Comparison of ENCODE assay signal across 19 mouse cellular contexts in the genomic region with DNA sequence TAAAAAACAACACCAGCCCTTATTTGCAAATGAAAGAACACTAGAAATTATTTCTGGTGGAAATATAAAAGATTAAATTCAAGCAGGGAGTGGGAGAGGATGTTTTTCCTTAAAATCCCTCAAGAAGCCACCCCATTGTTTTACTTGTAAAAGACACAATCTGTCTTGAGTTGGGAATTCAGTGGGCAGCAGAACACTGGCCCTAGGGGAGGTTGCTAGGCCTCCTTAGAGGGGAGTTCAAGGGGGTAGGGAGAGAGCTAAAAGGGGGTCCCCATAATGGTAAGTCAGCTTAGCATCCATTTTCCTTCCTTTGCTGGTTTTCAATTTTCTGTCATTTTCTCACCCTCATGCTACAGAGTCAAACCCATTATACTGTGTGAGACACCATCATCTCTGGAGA. TPM values are rescaled to one million over a fixed set of nuclear protein-coding genes. Genes with fewer than 3 reads are reported as not detected.
A peak's percentile ranks its signal among the peaks of the same experiment; 100 is the strongest.
DNase-seq lines count a peak whose midpoint lies in the region; ATAC-seq lines count a peak whose summit lies in the region.
"Had no signal": no experiment of that assay in that cellular context is flagged by ENCODE, and none has a peak within 500 bp of the region (broad histone marks: within the 10 kb centered on the region; RNA-seq: fewer than 3 reads in every experiment).

No protein-coding gene starts in this region.

- no peaks in the 10 kb centered on the region for H3K27me3 ChIP-seq in embryonic facial prominence, embryonic 14.5 days (replicated peaks; ENCODE audit: control insufficient read depth, insufficient read depth, low read length)
- H3K27me3 ChIP-seq in forebrain, embryonic 14.5 days (replicated peaks; ENCODE audit: control insufficient read depth, insufficient read depth, low read length) = no peaks in the 10 kb centered on the region
- no peaks in the 10 kb centered on the region for H3K27me3 ChIP-seq in hindbrain, embryonic 16.5 days (replicated peaks; ENCODE audit: control insufficient read depth, insufficient read depth, low read length)
- no peaks in the 10 kb centered on the region for H3K27me3 ChIP-seq in midbrain, embryonic 14.5 days (ENCODE audit: control insufficient read depth, insufficient read depth, low read length)
- no peaks in the 10 kb centered on the region for H3K27me3 ChIP-seq in kidney, embryonic 14.5 days (ENCODE audit: control insufficient read depth, insufficient read depth, low read length)

- H3K27ac ChIP-seq in embryonic facial prominence, embryonic 14.5 days (replicated peaks; ENCODE audit: low read depth, low read length) = peak overlapping the region; percentile 36; the same call in 1 of the 2 replicates
- peak overlapping the region; percentile 21 for H3K27ac ChIP-seq in forebrain, embryonic 14.5 days (ENCODE audit: low read depth, low read length)
- peak overlapping the region; percentile 1 for H3K27ac ChIP-seq in hindbrain, embryonic 16.5 days (ENCODE audit: low read depth, low read length)
- H3K27ac ChIP-seq in midbrain, embryonic 14.5 days (replicated peaks; ENCODE audit: low read depth, low read length) = peak overlapping the region; percentile 81
- no peak overlapping the region for H3K27ac ChIP-seq in kidney, embryonic 14.5 days (ENCODE audit: low read depth, low read length)
- H3K27ac ChIP-seq: heart, adult 2 months had no signal

- H3K36me3 ChIP-seq in embryonic facial prominence, embryonic 14.5 days (ENCODE audit: control insufficient read depth, insufficient read depth, low read length) = no peaks in the 10 kb centered on the region
- H3K36me3 ChIP-seq in forebrain, embryonic 14.5 days (ENCODE audit: control insufficient read depth, insufficient read depth, low read length) = no peaks in the 10 kb centered on the region
- H3K36me3 ChIP-seq in hindbrain, embryonic 16.5 days (ENCODE audit: control insufficient read depth, insufficient read depth, low read length) = no peaks in the 10 kb centered on the region
- no peaks in the 10 kb centered on the region for H3K36me3 ChIP-seq in midbrain, embryonic 14.5 days (ENCODE audit: control insufficient read depth, insufficient read depth, low read length)
- H3K36me3 ChIP-seq in kidney, embryonic 14.5 days (ENCODE audit: control insufficient read depth, insufficient read depth, low read length) = no peaks in the 10 kb centered on the region

- peaks cover 8% of the 10 kb centered on the region for H3K9me3 ChIP-seq in embryonic facial prominence, embryonic 14.5 days (ENCODE audit: control insufficient read depth, low read length)
- H3K9me3 ChIP-seq in forebrain, embryonic 14.5 days (replicated peaks; ENCODE audit: control insufficient read depth, low read length) = 0 out of 2 replicates have a peak, but pooled peaks cover 3% of the 10 kb centered on the region
- H3K9me3 ChIP-seq in hindbrain, embryonic 16.5 days (ENCODE audit: control insufficient read depth, low read length) = no peaks in the 10 kb centered on the region
- H3K9me3 ChIP-seq in midbrain, embryonic 14.5 days (ENCODE audit: control insufficient read depth, low read length) = 0 out of 2 replicates have a peak, but pooled peaks cover under 1% of the 10 kb centered on the region
- no peaks in the 10 kb centered on the region for H3K9me3 ChIP-seq in kidney, embryonic 14.5 days (ENCODE audit: control insufficient read depth, low read length)

- peaks cover 11% of the 10 kb centered on the region; the same call in 1 of the 2 replicates for H3K4me1 ChIP-seq in embryonic facial prominence, embryonic 14.5 days (ENCODE audit: control insufficient read depth, insufficient read depth, low read length)
- peaks cover 11% of the 10 kb centered on the region for H3K4me1 ChIP-seq in forebrain, embryonic 14.5 days (ENCODE audit: control insufficient read depth, insufficient read depth, low read length)
- peaks cover 8% of the 10 kb centered on the region for H3K4me1 ChIP-seq in hindbrain, embryonic 16.5 days (ENCODE audit: control insufficient read depth, insufficient read depth, low read depth, low read length)
- H3K4me1 ChIP-seq in midbrain, embryonic 14.5 days (ENCODE audit: control insufficient read depth, insufficient read depth, low read length) = peaks cover 16% of the 10 kb centered on the region
- H3K4me1 ChIP-seq in kidney, embryonic 14.5 days (ENCODE audit: control insufficient read depth, insufficient read depth, low read length) = no peaks in the 10 kb centered on the region

- H3K4me2 ChIP-seq in embryonic facial prominence, embryonic 14.5 days (ENCODE audit: low read depth, low read length) = no peak overlapping the region
- H3K4me2 ChIP-seq in forebrain, embryonic 14.5 days (ENCODE audit: low read length) = no peak overlapping the region
- no peak overlapping the region for H3K4me2 ChIP-seq in hindbrain, embryonic 16.5 days (ENCODE audit: low read length)
- H3K4me2 ChIP-seq in midbrain, embryonic 14.5 days (ENCODE audit: low read length) = no peak overlapping the region
- no peak overlapping the region for H3K4me2 ChIP-seq in kidney, embryonic 14.5 days (replicated peaks; ENCODE audit: low read depth, low read length)

- no peak overlapping the region for H3K4me3 ChIP-seq in embryonic facial prominence, embryonic 14.5 days (ENCODE audit: low read depth, low read length)
- H3K4me3 ChIP-seq in forebrain, embryonic 14.5 days (ENCODE audit: low read depth, low read length) = no peak overlapping the region
- H3K4me3 ChIP-seq in hindbrain, embryonic 16.5 days (ENCODE audit: low read length) = no peak overlapping the region
- no peak overlapping the region for H3K4me3 ChIP-seq in midbrain, embryonic 14.5 days (replicated peaks; ENCODE audit: low read depth, low read length)
- no peak overlapping the region for H3K4me3 ChIP-seq in kidney, embryonic 14.5 days (ENCODE audit: low read length)
- H3K4me3 ChIP-seq: heart, adult 2 months had no signal

- H3K9ac ChIP-seq in embryonic facial prominence, embryonic 14.5 days (ENCODE audit: low read depth, low read length) = no peak overlapping the region
- no peak overlapping the region for H3K9ac ChIP-seq in forebrain, embryonic 14.5 days (ENCODE audit: low read length)
- H3K9ac ChIP-seq in hindbrain, embryonic 16.5 days (ENCODE audit: low read depth, low read length) = no peak overlapping the region
- no peak overlapping the region for H3K9ac ChIP-seq in midbrain, embryonic 14.5 days (replicated peaks; ENCODE audit: low read length)
- no peak overlapping the region for H3K9ac ChIP-seq in kidney, embryonic 14.5 days (ENCODE audit: low read depth, low read length)

- intact Hi-C loops in gastrocnemius, postnatal 14 days (cut with DNase I; ENCODE audit: low total_unique reads) = no loop called here

- no peak for DNase-seq in embryonic facial prominence, embryonic 14.5 days (ENCODE audit: low spot score)
- DNase-seq in forebrain, embryonic 14.5 days (ENCODE audit: low spot score) = no peak
- DNase-seq in midbrain, embryonic 14.5 days = no peak
- DNase-seq in cerebellum, postnatal 25 days = no peak
- DNase-seq in gastrocnemius, postnatal 14 days = no peak
- DNase-seq: adrenal gland, postnatal 10 days; B cell, adult 2 months; cerebellum, postnatal 36 days; heart, adult 2 months; heart, postnatal 14 days; kidney, postnatal 25 days; lung, adult 18-20 months; lung, postnatal 4 days; right cerebral cortex, postnatal 4 days; thymus, adult 18-20 months had no signal

- ATAC-seq in embryonic facial prominence, embryonic 14.5 days (ENCODE audit: low read depth) = no peak
- no peak for ATAC-seq in forebrain, embryonic 14.5 days
- peak; percentile 70; the same call in 1 of the 2 replicates for ATAC-seq in hindbrain, embryonic 16.5 days
- ATAC-seq in midbrain, embryonic 14.5 days (ENCODE audit: low FRiP score, low TSS enrichment) = no peak
- ATAC-seq in kidney, embryonic 14.5 days (ENCODE audit: low FRiP score, low TSS enrichment) = no peak
- ATAC-seq: intestine, postnatal 0 days had no signal

RNA-seq across cellular contexts. Expression of a gene that starts 46.4 kb away (rescaled TPM):
- polyA plus RNA-seq in embryonic facial prominence, embryonic 14.5 days (2014; fragmentation: Nextera tagmentation; extraction: Ambion mirVana) = 0.56 and 1.2 TPM in 2 replicates
- polyA plus RNA-seq in forebrain, embryonic 14.5 days (2014; fragmentation: Nextera tagmentation; extraction: Ambion mirVana) = 0.28 and 0.33 TPM in 2 replicates
- polyA plus RNA-seq in hindbrain, embryonic 16.5 days (2015; fragmentation: Nextera tagmentation; extraction: Ambion mirVana) = 0.61 and 0.69 TPM in 2 replicates
- 0.35 and 0.50 TPM in 2 replicates for polyA plus RNA-seq in midbrain, embryonic 14.5 days (2014; fragmentation: Nextera tagmentation; extraction: Ambion mirVana)
- polyA plus RNA-seq in kidney, embryonic 14.5 days (2014; fragmentation: Nextera tagmentation; extraction: Ambion mirVana) = 0.37 and 0.41 TPM in 2 replicates
- under 1 TPM; 0.14 to 0.16 TPM for total RNA-seq in gastrocnemius, postnatal 14 days (2021)
- total RNA-seq: ES-E14 had no signal
- polyA plus RNA-seq: heart, adult 2 months; intestine, postnatal 0 days had no signal
